ENCODE assay signal across 9 mouse cellular contexts in genomic region chr7:135580306-135581091, GRCm38 (mm10). TPM values are rescaled to one million over a fixed set of nuclear protein-coding genes. Genes with fewer than 3 reads are reported as not detected.
DNase-seq lines count a peak whose midpoint lies in the region; ATAC-seq and TF ChIP-seq lines count a peak whose summit lies in the region.
"Had no signal": no experiment of that assay in that cellular context is flagged by ENCODE, and none has a peak within 500 bp of the region (broad histone marks: within the 10 kb centered on the region; RNA-seq: fewer than 3 reads in every experiment).

No protein-coding gene starts in this region.

- peak; percentile 89 for ATAC-seq in CD4-positive, CD25-positive, alpha-beta regulatory T cell, adult 4 months
- peak; percentile 72 for ATAC-seq in megakaryocyte-erythroid progenitor cell, adult 5-6 weeks (replicated peaks; ENCODE audit: low FRiP score, low TSS enrichment, poor library complexity, severe bottlenecking)
- no peak for ATAC-seq in stomach, postnatal 0 days (ENCODE audit: low FRiP score, low TSS enrichment)
- ATAC-seq: intestine, postnatal 0 days had no signal

- no peak for TF ChIP-seq CTCF in stomach, postnatal 0 days (IDR thresholded peaks at IDR 0.05; ENCODE audit: low read depth)

- WGBS in stomach, postnatal 0 days: 58% methylated on average over 7 of the region's 7 CpGs

- no peak overlapping the region for H3K27ac ChIP-seq in stomach, postnatal 0 days (replicated peaks)
- H3K27ac ChIP-seq: lung, embryonic 15.5 days had no signal

- H3K4me2 ChIP-seq in stomach, postnatal 0 days (replicated peaks; ENCODE audit: low read depth): no peak overlapping the region
- H3K4me2 ChIP-seq: lung, embryonic 15.5 days had no signal

- H3K9ac ChIP-seq in stomach, postnatal 0 days (ENCODE audit: low read length): no peak overlapping the region
- H3K9ac ChIP-seq: lung, embryonic 15.5 days had no signal

- no peak overlapping the region for H3K4me3 ChIP-seq in stomach, postnatal 0 days (ENCODE audit: low read depth, low read length)
- H3K4me3 ChIP-seq: lung, embryonic 15.5 days had no signal

- H3K27me3 ChIP-seq in stomach, postnatal 0 days (ENCODE audit: control insufficient read depth, insufficient read depth, low read length): no peaks in the 10 kb centered on the region
- H3K27me3 ChIP-seq: lung, embryonic 15.5 days had no signal

- H3K4me1 ChIP-seq in stomach, postnatal 0 days (replicated peaks; ENCODE audit: control insufficient read depth, insufficient read depth): no peaks in the 10 kb centered on the region
- H3K4me1 ChIP-seq: lung, embryonic 15.5 days had no signal

- peak; percentile 98 for DNase-seq in 416B (ENCODE audit: low read depth)
- DNase-seq in layer of hippocampus, adult 9-10 months (ENCODE audit: low spot score): peak; percentile 56
- DNase-seq in retina, embryonic 14.5 days (ENCODE audit: low spot score): no peak
- DNase-seq in stomach, postnatal 0 days (ENCODE audit: low spot score): no peak
- no peak for DNase-seq in embryo, embryonic 10 days (ENCODE audit: low spot score)

- TF ChIP-seq EP300 in stomach, postnatal 0 days (optimal IDR thresholded peaks at IDR 0.05): no peak

- no peaks in the 10 kb centered on the region for H3K36me3 ChIP-seq in stomach, postnatal 0 days (ENCODE audit: control insufficient read depth, insufficient read depth, low read length)
- H3K36me3 ChIP-seq: lung, embryonic 15.5 days had no signal

- H3K9me3 ChIP-seq in stomach, postnatal 0 days (ENCODE audit: control insufficient read depth, low read length): no peaks in the 10 kb centered on the region
- H3K9me3 ChIP-seq: lung, embryonic 15.5 days had no signal

RNA-seq across cellular contexts. Expression of gene Ptpre, which starts 43.2 kb away (rescaled TPM):
- polyA plus RNA-seq in CD4-positive, CD25-positive, alpha-beta regulatory T cell, adult 4 months (2017; shearing (Covaris generic)): 10 to 100 TPM; 36.3 to 38.2 TPM
- 33.6 and 33.9 TPM in 2 replicates for total RNA-seq in megakaryocyte-erythroid progenitor cell, adult 5-6 weeks (2014; fragmentation: Nextera tagmentation)
- total RNA-seq in megakaryocyte-erythroid progenitor cell, adult 5-6 weeks (2017): 21.4 and 39.7 TPM in 2 replicates
- 4.4 TPM in 2 replicates for polyA plus RNA-seq in stomach, postnatal 0 days (2015; fragmentation: Nextera tagmentation; extraction: Ambion mirVana)

RNA-seq across cellular contexts. Expression of gene Clrn3, which starts 52.0 kb away (rescaled TPM):
- not detected for polyA plus RNA-seq in CD4-positive, CD25-positive, alpha-beta regulatory T cell, adult 4 months (2017; shearing (Covaris generic))
- total RNA-seq in megakaryocyte-erythroid progenitor cell, adult 5-6 weeks (2014; fragmentation: Nextera tagmentation): not detected in 2 replicates
- total RNA-seq in megakaryocyte-erythroid progenitor cell, adult 5-6 weeks (2017): not detected in 2 replicates
- 0.51 and 0.63 TPM in 2 replicates for polyA plus RNA-seq in stomach, postnatal 0 days (2015; fragmentation: Nextera tagmentation; extraction: Ambion mirVana)

Comparison
In these comparisons a context has a peak if more than half of its experiments do, and no peak if none do; other contexts are left out.
1. DNase-seq: peak in 416B (single experiment) and layer of hippocampus, adult 9-10 months (single experiment); none in retina, embryonic 14.5 days (single experiment), stomach, postnatal 0 days (single experiment) and embryo, embryonic 10 days (single experiment).